Mouse (Mus musculus) lung, postnatal 0 days (tissue): ENCODE data around the gene Kif12. TPM values are rescaled to one million over a fixed set of nuclear protein-coding genes. Genes with fewer than 3 reads are reported as not detected.

Experiments
- ATAC-seq: fragments of 200-750 bp; cut with Nextera tagmentation; 2 replicates; pipeline ENCODE4 v1.8.0; 2017; ENCODE audit warnings: moderate library complexity
- DNase-seq: peaks from one replicate; pipeline ENCODE4 v3.0.0-alpha.2; 2016; ENCODE audit warnings: low spot score
- H3K27ac ChIP-seq: fragments of 300-500 bp; sonication (generic); 2 replicates; pipeline ENCODE4 v1.5.1; 2014; ENCODE audit warnings: antibody characterized with exemption, mild to moderate bottlenecking, low read length, mixed read lengths
- H3K27me3 ChIP-seq: fragments of 300-500 bp; sonication (generic); replicated peaks from 2 replicates; pipeline ENCODE4 v1.6.1; 2014; ENCODE audit warnings: low read length, mixed read lengths; ENCODE audit not compliant: insufficient read depth
- H3K36me3 ChIP-seq: fragments of 300-500 bp; sonication (generic); 2 replicates; pipeline ENCODE4 v1.6.1; 2014; ENCODE audit warnings: low read length, mixed read lengths; ENCODE audit not compliant: insufficient read depth
- H3K4me1 ChIP-seq: fragments of 300-500 bp; sonication (generic); 2 replicates; pipeline ENCODE4 v1.6.1; 2014; ENCODE audit warnings: antibody characterized with exemption, low read depth, low read length, mixed read lengths; ENCODE audit not compliant: insufficient read depth
- H3K4me2 ChIP-seq: fragments of 300-500 bp; sonication (generic); replicated peaks from 2 replicates; pipeline ENCODE4 v1.6.1; 2014; ENCODE audit warnings: low read depth, mild to moderate bottlenecking, low read length, moderate library complexity, mixed read lengths
- H3K4me3 ChIP-seq: fragments of 300-500 bp; sonication (generic); 2 replicates; pipeline ENCODE4 v1.5.1; 2014; ENCODE audit warnings: low read depth, low read length
- H3K9ac ChIP-seq: fragments of 300-500 bp; sonication (generic); replicated peaks from 2 replicates; pipeline ENCODE4 v1.6.1; 2014; ENCODE audit warnings: low read depth, mild to moderate bottlenecking
- H3K9me3 ChIP-seq: fragments of 300-500 bp; sonication (generic); 2 replicates; pipeline ENCODE4 v1.6.1; 2016; ENCODE audit warnings: low read length, mixed read lengths
- CTCF ChIP-seq: IDR thresholded peaks from 2 replicates; pipeline ENCODE4 v1.5.1; 2016; ENCODE audit warnings: antibody characterized with exemption, mild to moderate bottlenecking
- EP300 ChIP-seq: IDR thresholded peaks from 2 replicates; pipeline ENCODE4 v1.6.1; 2016; ENCODE audit warnings: antibody characterized with exemption, mild to moderate bottlenecking, control low read depth
- WGBS: fragments of 180-500 bp; shearing (Covaris S2); extraction: QIAGEN DNeasy Blood & Tissue Kit; methylation state at CpG from one replicate; pipeline ENCODE4 v1.1.7; 2014; 5-methylcytosine and 5-hydroxymethylcytosine counted together
- polyA plus RNA-seq: library from polyadenylated mRNA; unstranded; fragments of >200 nt; fragmentation: Nextera tagmentation; extraction: Ambion mirVana; gene quantifications from 2 replicates; pipeline ENCODE4 v1.2.1, GENCODE M21; 2015

The Kif12 gene
- polyA plus RNA-seq, 1 experiment from 2014 or later = not detected

DNA sequence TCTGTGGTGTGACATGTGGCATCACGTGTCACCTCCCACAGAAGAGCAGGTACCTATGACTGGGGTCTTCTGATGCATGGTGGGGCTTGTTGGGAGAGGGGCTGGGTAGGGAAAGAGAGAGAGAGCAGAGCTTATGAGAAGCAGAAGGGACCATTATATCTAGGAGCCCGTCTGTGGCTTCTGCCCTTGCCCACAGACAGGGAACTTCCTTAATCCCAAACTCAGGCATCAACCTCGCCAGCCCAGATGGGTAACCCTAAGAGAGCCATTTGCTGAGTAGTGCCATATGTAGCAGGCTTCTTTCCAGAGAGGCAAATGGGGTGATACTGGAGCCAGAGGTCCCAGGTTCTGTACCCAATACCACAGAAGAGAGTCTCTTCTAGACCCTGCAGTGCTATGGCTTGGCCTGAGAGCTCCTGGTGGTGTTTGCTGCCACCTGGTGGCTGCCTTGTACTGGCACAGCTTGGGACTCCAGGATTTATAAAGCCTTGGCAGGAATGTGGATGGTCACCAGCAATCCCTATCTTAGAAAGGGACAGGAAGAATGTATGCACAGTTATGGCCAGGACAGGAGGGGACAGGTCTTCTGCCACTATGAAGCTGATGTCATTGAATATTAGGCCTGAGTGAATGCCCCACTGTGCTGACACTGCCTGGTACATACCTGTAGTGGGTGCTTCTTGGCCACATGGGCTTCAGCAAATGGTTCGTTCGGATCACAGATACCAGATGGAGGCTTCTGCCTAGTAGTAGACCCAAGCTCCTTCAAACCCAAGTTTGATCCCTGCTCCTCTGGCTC lies 53.1 kb downstream of the Kif12 start:
- 87% methylated on average over 5 of the region's 5 CpGs for WGBS
- ATAC-seq (peak; percentile 85), DNase-seq (peak; percentile 91)
- peaks cover 6% of the 10 kb centered on the region; the same call in 1 of the 2 replicates for H3K36me3 ChIP-seq
- H3K9ac ChIP-seq = no peak overlapping the region
- no peaks in the 10 kb centered on the region for H3K4me1 ChIP-seq
- H3K27ac ChIP-seq = no peak overlapping the region
- TF ChIP-seq CTCF (peak; percentile 99), EP300 (no peak)
- H3K27me3 ChIP-seq = no peaks in the 10 kb centered on the region
- no peak overlapping the region for H3K4me2 ChIP-seq
- H3K9me3 ChIP-seq = no peaks in the 10 kb centered on the region
- no peak overlapping the region for H3K4me3 ChIP-seq

Other genes starting within 250 kb of the Kif12 start
- 7.2 and 7.9 TPM in 2 replicates for gene Zfp618, start 206.6 kb downstream of the Kif12 start, polyA plus RNA-seq
- gene Ambp, start 17.3 kb downstream of the Kif12 start, polyA plus RNA-seq = 0.11 and 0.33 TPM in 2 replicates
- gene Col27a1, start 41.9 kb upstream of the Kif12 start, polyA plus RNA-seq = 7.2 and 9.1 TPM in 2 replicates
- 4.0 and 5.7 TPM in 2 replicates for gene Orm1, start 172.4 kb upstream of the Kif12 start, polyA plus RNA-seq
- gene Orm3, start 184.0 kb upstream of the Kif12 start, polyA plus RNA-seq = 0.21 TPM in 1 of 2 replicates, not detected in the other
- gene Orm2, start 190.3 kb upstream of the Kif12 start, polyA plus RNA-seq = 0.21 and 0.46 TPM in 2 replicates
- gene Akna, start 231.2 kb upstream of the Kif12 start, polyA plus RNA-seq = 5.7 and 6.4 TPM in 2 replicates